Comparison of ENCODE assay signal across 9 mouse cellular contexts in the genomic region with DNA sequence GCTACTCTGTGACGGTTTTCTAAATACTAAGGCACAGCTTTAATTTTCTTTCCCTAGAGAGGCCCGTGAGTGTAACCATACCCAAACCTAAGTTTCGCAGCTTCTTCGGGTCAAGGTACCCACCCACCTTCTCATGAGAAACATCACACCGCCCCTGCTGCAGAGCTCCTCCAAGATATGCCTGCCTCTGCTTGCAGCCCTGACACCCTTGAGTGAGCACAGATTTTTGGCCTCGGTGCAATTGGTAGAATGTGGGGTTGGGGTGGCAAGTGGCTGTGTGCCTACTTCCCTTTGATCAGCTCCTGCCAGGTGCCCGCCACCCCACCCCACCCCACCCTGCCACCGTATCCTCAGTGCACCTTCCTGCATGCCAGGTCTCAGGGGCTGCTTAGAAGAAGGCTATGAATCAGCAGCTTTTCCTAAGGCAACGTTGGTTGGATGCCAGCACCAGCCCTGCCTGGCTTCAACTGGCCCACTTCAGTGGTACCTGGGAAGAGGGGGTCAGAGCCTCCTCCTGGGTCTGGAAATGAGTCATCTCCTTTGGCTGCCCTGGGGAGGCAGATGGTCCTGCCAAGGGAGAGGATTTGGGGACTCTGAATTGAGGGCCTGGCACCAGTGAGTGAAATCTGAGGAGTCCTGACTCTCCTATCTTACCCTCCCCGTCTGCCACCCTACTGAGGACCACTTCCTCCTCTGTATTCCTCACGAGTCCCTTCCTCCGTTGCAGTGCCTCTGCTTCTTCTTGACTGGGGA.
DNase-seq lines count a peak whose midpoint lies in the region; ATAC-seq and TF ChIP-seq lines count a peak whose summit lies in the region.
"Had no signal": no experiment of that assay in that cellular context is flagged by ENCODE, and none has a peak within 500 bp of the region (broad histone marks: within the 10 kb centered on the region; RNA-seq: fewer than 3 reads in every experiment).

No protein-coding gene starts in this region.

- 84% methylated on average over 12 of the region's 12 CpGs for WGBS in forebrain, embryonic 11.5 days
- WGBS in forebrain, postnatal 0 days, result 73% methylated on average over 12 of the region's 12 CpGs

- TF ChIP-seq CTCF in forebrain, postnatal 0 days (IDR thresholded peaks at IDR 0.05; ENCODE audit: low read depth), result no peak

- no peak for ATAC-seq in forebrain, embryonic 11.5 days (replicated peaks; ENCODE audit: low FRiP score)
- no peak for ATAC-seq in forebrain, postnatal 0 days
- ATAC-seq in erythroid progenitor cell, adult 5-6 weeks (replicated peaks; ENCODE audit: low FRiP score, poor library complexity, severe bottlenecking), result no peak
- no peak for ATAC-seq in erythroblast, adult 5-6 weeks (replicated peaks; ENCODE audit: low FRiP score, poor library complexity, severe bottlenecking)

- H3K27me3 ChIP-seq in forebrain, embryonic 11.5 days (ENCODE audit: control insufficient read depth, insufficient read depth, low read length), result no peaks in the 10 kb centered on the region
- H3K27me3 ChIP-seq in forebrain, postnatal 0 days (ENCODE audit: insufficient read depth, low read length), result no peaks in the 10 kb centered on the region
- H3K27me3 ChIP-seq: liver, embryonic 15.5 days had no signal

- no peak overlapping the region for H3K9ac ChIP-seq in forebrain, embryonic 11.5 days (ENCODE audit: low read length)
- H3K9ac ChIP-seq in forebrain, postnatal 0 days, result no peak overlapping the region
- H3K9ac ChIP-seq: liver, embryonic 15.5 days had no signal

- no peaks in the 10 kb centered on the region; the same call in 1 of the 2 replicates for H3K9me3 ChIP-seq in forebrain, embryonic 11.5 days (ENCODE audit: control insufficient read depth, low read length)
- H3K9me3 ChIP-seq in forebrain, postnatal 0 days (ENCODE audit: low read length), result no peaks in the 10 kb centered on the region
- H3K9me3 ChIP-seq: liver, embryonic 15.5 days had no signal

- peak; percentile 41 for DNase-seq in forebrain, embryonic 11.5 days (ENCODE audit: low spot score)
- DNase-seq in forebrain, postnatal 0 days, result no peak
- DNase-seq in right cerebral cortex, adult 2 months (ENCODE audit: low spot score in 2 of 2), result peak; percentile 17 to 28
- DNase-seq in right cerebral cortex, postnatal 10 days (ENCODE audit: low spot score in 2 of 2), result no peak
- DNase-seq in kidney, adult 8-10 months, result peak; percentile 47 to 55
- peak; percentile 50 for DNase-seq in thymus, postnatal 14 days

- no peak overlapping the region for H3K27ac ChIP-seq in forebrain, embryonic 11.5 days (ENCODE audit: low read depth, low read length)
- no peak overlapping the region for H3K27ac ChIP-seq in forebrain, postnatal 0 days (ENCODE audit: low read depth, low read length)
- H3K27ac ChIP-seq: liver, embryonic 15.5 days had no signal

- no peaks in the 10 kb centered on the region for H3K36me3 ChIP-seq in forebrain, embryonic 11.5 days (ENCODE audit: control insufficient read depth, insufficient read depth, low read length)
- H3K36me3 ChIP-seq in forebrain, postnatal 0 days (ENCODE audit: insufficient read depth), result no peaks in the 10 kb centered on the region
- H3K36me3 ChIP-seq: liver, embryonic 15.5 days had no signal

- H3K4me3 ChIP-seq in forebrain, embryonic 11.5 days (ENCODE audit: low read depth, low read length), result no peak overlapping the region
- H3K4me3 ChIP-seq in forebrain, postnatal 0 days (ENCODE audit: low read depth, low read length), result no peak overlapping the region
- H3K4me3 ChIP-seq: liver, embryonic 15.5 days had no signal

- H3K4me1 ChIP-seq in forebrain, embryonic 11.5 days (replicated peaks; ENCODE audit: control insufficient read depth, insufficient read depth, low read length), result 0 out of 2 replicates have a peak, but pooled peaks cover 5% of the 10 kb centered on the region
- H3K4me1 ChIP-seq in forebrain, postnatal 0 days (ENCODE audit: insufficient read depth), result 0 out of 2 replicates have a peak, but pooled peaks cover 6% of the 10 kb centered on the region

- H3K4me2 ChIP-seq in forebrain, embryonic 11.5 days (ENCODE audit: low read depth, low read length, severe bottlenecking), result no peak overlapping the region
- no peak overlapping the region for H3K4me2 ChIP-seq in forebrain, postnatal 0 days (ENCODE audit: low read depth)
- H3K4me2 ChIP-seq: liver, embryonic 15.5 days had no signal

Comparison
In these comparisons a context has a peak if more than half of its experiments do, and no peak if none do; other contexts are left out.
1. DNase-seq: peak in forebrain, embryonic 11.5 days (single experiment), right cerebral cortex, adult 2 months (2 of 2), kidney, adult 8-10 months (2 of 2) and thymus, postnatal 14 days (single experiment); none in forebrain, postnatal 0 days (single experiment) and right cerebral cortex, postnatal 10 days (0 of 2).